Mouse (Mus musculus): ENCODE measurements around the gene Bcl2l12. TPM values are rescaled to one million over a fixed set of nuclear protein-coding genes. Genes with fewer than 3 reads are reported as not detected.

Gene Bcl2l12
- total RNA-seq, 2 experiments from 2014 or later: 25.6 to 42.7 TPM

- no peak for ATAC-seq (replicated peaks; ENCODE audit: low FRiP score, low TSS enrichment, poor library complexity, severe bottlenecking)
Measured at GRCm38 (mm10) chr7:45020225-45020624, 21.7 kb upstream of the Bcl2l12 start.

GRCm38 (mm10) chr7:45019031-45019571, 20.6 kb upstream of the Bcl2l12 start:
- no peak for ATAC-seq (replicated peaks; ENCODE audit: low FRiP score, low TSS enrichment, poor library complexity, severe bottlenecking)

- peak; percentile 87 for ATAC-seq (replicated peaks; ENCODE audit: low FRiP score, low TSS enrichment, poor library complexity, severe bottlenecking)
Measured at GRCm38 (mm10) chr7:45017242-45018061, 18.9 kb upstream of the Bcl2l12 start, which contains the start of gene Rras. Gene Rras, plus strand, starts transcription at chr7:45017961.

GRCm38 (mm10) chr7:45016761-45017160, 18.2 kb upstream of the Bcl2l12 start:
- no peak for ATAC-seq (replicated peaks; ENCODE audit: low FRiP score, low TSS enrichment, poor library complexity, severe bottlenecking)

GRCm38 (mm10) chr7:45015957-45016612, 17.6 kb upstream of the Bcl2l12 start, which contains the start of gene Scaf1:
Gene Scaf1, minus strand, starts transcription at chr7:45016363.
- peak; percentile 65 for ATAC-seq (replicated peaks; ENCODE audit: low FRiP score, low TSS enrichment, poor library complexity, severe bottlenecking)

- no peak for ATAC-seq (replicated peaks; ENCODE audit: low FRiP score, low TSS enrichment, poor library complexity, severe bottlenecking)
Measured at GRCm38 (mm10) chr7:45015344-45015956, 16.9 kb upstream of the Bcl2l12 start.

GRCm38 (mm10) chr7:45014096-45014451, 15.6 kb upstream of the Bcl2l12 start:
- ATAC-seq (replicated peaks; ENCODE audit: low FRiP score, low TSS enrichment, poor library complexity, severe bottlenecking): no peak

- ATAC-seq (replicated peaks; ENCODE audit: low FRiP score, low TSS enrichment, poor library complexity, severe bottlenecking): no peak
Measured at GRCm38 (mm10) chr7:45013366-45014095, 15.0 kb upstream of the Bcl2l12 start.

- ATAC-seq (replicated peaks; ENCODE audit: low FRiP score, low TSS enrichment, poor library complexity, severe bottlenecking): no peak
Measured at GRCm38 (mm10) chr7:45012824-45013223, 14.3 kb upstream of the Bcl2l12 start.

- ATAC-seq (replicated peaks; ENCODE audit: low FRiP score, low TSS enrichment, poor library complexity, severe bottlenecking): no peak
Measured at GRCm38 (mm10) chr7:45012011-45012410, 13.5 kb upstream of the Bcl2l12 start.

GRCm38 (mm10) chr7:45008411-45008810, 9.9 kb upstream of the Bcl2l12 start:
- ATAC-seq (replicated peaks; ENCODE audit: low FRiP score, low TSS enrichment, poor library complexity, severe bottlenecking): no peak

GRCm38 (mm10) chr7:45007846-45008245, 9.3 kb upstream of the Bcl2l12 start:
- ATAC-seq (replicated peaks; ENCODE audit: low FRiP score, low TSS enrichment, poor library complexity, severe bottlenecking): no peak

- ATAC-seq (replicated peaks; ENCODE audit: low FRiP score, low TSS enrichment, poor library complexity, severe bottlenecking): no peak
Measured at GRCm38 (mm10) chr7:45007141-45007540, 8.6 kb upstream of the Bcl2l12 start.

GRCm38 (mm10) chr7:45006503-45006902, 8.0 kb upstream of the Bcl2l12 start:
- ATAC-seq (replicated peaks; ENCODE audit: low FRiP score, low TSS enrichment, poor library complexity, severe bottlenecking): no peak

- no peak for ATAC-seq (replicated peaks; ENCODE audit: low FRiP score, low TSS enrichment, poor library complexity, severe bottlenecking)
Measured at GRCm38 (mm10) chr7:45005321-45005992, 6.9 kb upstream of the Bcl2l12 start.

GRCm38 (mm10) chr7:45004546-45004945, 6.0 kb upstream of the Bcl2l12 start:
- no peak for ATAC-seq (replicated peaks; ENCODE audit: low FRiP score, low TSS enrichment, poor library complexity, severe bottlenecking)

GRCm38 (mm10) chr7:45002440-45002839, 3.9 kb upstream of the Bcl2l12 start:
- ATAC-seq (replicated peaks; ENCODE audit: low FRiP score, low TSS enrichment, poor library complexity, severe bottlenecking): no peak

- ATAC-seq (replicated peaks; ENCODE audit: low FRiP score, low TSS enrichment, poor library complexity, severe bottlenecking): no peak
Measured at GRCm38 (mm10) chr7:45000539-45001114, 2.1 kb upstream of the Bcl2l12 start.

GRCm38 (mm10) chr7:44999753-45000152, 1.2 kb upstream of the Bcl2l12 start:
- ATAC-seq (replicated peaks; ENCODE audit: low FRiP score, low TSS enrichment, poor library complexity, severe bottlenecking): no peak
